ENCODE assay signal across 27 mouse cellular contexts in the genomic region with DNA sequence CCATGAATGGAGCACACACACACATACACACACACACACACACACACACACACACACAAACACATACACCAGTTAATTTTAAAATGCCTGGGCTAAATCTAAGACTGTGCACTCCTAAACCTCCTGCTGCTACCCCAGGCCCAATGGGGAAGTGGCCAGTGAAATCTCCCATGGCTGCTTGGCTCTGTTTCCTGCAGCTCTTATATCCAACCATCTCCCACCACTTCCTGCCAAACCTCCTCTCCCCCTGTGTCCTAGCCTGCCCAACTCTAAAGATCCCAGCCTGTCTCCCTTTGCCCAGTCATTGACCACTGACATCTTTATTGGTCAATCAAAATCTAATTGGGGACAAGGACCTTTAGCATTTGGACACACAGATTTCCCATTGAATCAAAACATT.
"Had no signal": no experiment of that assay in that cellular context is flagged by ENCODE, and none has a peak within 500 bp of the region (broad histone marks: within the 10 kb centered on the region; RNA-seq: fewer than 3 reads in every experiment).

No protein-coding gene starts in this region.

- H3K27me3 ChIP-seq: heart, embryonic 12.5 days; hindbrain, embryonic 12.5 days; intestine, embryonic 15.5 days; limb, embryonic 13.5 days; limb, embryonic 15.5 days had no signal

- H3K4me2 ChIP-seq: heart, embryonic 12.5 days; hindbrain, embryonic 12.5 days; hindbrain, embryonic 14.5 days; limb, embryonic 13.5 days; limb, embryonic 15.5 days; liver, embryonic 12.5 days had no signal

- H3K9me3 ChIP-seq: heart, embryonic 12.5 days; hindbrain, embryonic 10.5 days; hindbrain, embryonic 12.5 days; intestine, embryonic 15.5 days; limb, embryonic 13.5 days; limb, embryonic 15.5 days; liver, embryonic 12.5 days had no signal

- H3K4me3 ChIP-seq: gastrocnemius, adult 2 months; heart, adult 2 months; heart, embryonic 12.5 days; hindbrain, embryonic 10.5 days; hindbrain, embryonic 12.5 days; intestine, embryonic 15.5 days; limb, embryonic 13.5 days; limb, embryonic 15.5 days; liver, embryonic 12.5 days had no signal

- H3K4me1 ChIP-seq: intestine, embryonic 15.5 days; liver, embryonic 12.5 days had no signal

- H3K9ac ChIP-seq: heart, embryonic 12.5 days; hindbrain, embryonic 12.5 days; hindbrain, embryonic 14.5 days; intestine, embryonic 15.5 days; limb, embryonic 13.5 days; limb, embryonic 15.5 days; liver, embryonic 12.5 days; liver, embryonic 14.5 days had no signal

- DNase-seq: gastrocnemius, adult 2 months; gastrocnemius, postnatal 10 days; gastrocnemius, postnatal 25 days; heart, adult 11 months; heart, adult 2 months; heart, postnatal 10 days; heart, postnatal 4 days; kidney, adult 18-20 months; kidney, adult 8-10 months; kidney, postnatal 14 days; kidney, postnatal 36 days; layer of hippocampus, adult 9-11 months; layer of hippocampus, postnatal 36 days; left cerebral cortex, postnatal 4 days had no signal

- H3K36me3 ChIP-seq: heart, embryonic 12.5 days; hindbrain, embryonic 10.5 days; hindbrain, embryonic 12.5 days; intestine, embryonic 15.5 days; limb, embryonic 13.5 days; limb, embryonic 15.5 days; liver, embryonic 12.5 days had no signal

- ATAC-seq: hindbrain, embryonic 16.5 days; inflammation-experienced regulatory T-cells, adult 6 months; intestine, embryonic 15.5 days; intestine, postnatal 0 days; liver, embryonic 12.5 days had no signal

- H3K27ac ChIP-seq: gastrocnemius, adult 2 months; heart, adult 2 months; hindbrain, embryonic 10.5 days; hindbrain, embryonic 12.5 days; hindbrain, embryonic 14.5 days; intestine, embryonic 15.5 days; kidney, postnatal 0 days; limb, embryonic 13.5 days; limb, embryonic 15.5 days; liver, embryonic 12.5 days; liver, embryonic 14.5 days had no signal
